Mouse (Mus musculus) hindbrain, embryonic 15.5 days (tissue): ENCODE measurements around the gene Pde11a. TPM values are rescaled to one million over a fixed set of nuclear protein-coding genes. Genes with fewer than 3 reads are reported as not detected.

ENCODE experiments used
- ATAC-seq: fragments of 200-750 bp; cut with Nextera tagmentation; 2 replicates; pipeline ENCODE4 v1.8.0; 2017; ENCODE audit warnings: low read depth, moderate number of reproducible peaks, moderate TSS enrichment; ENCODE audit not compliant: low FRiP score
- H3K27ac ChIP-seq: fragments of 300-500 bp; sonication (generic); replicated peaks from 2 replicates; pipeline ENCODE4 v1.5.1; 2015; ENCODE audit warnings: mild to moderate bottlenecking, inconsistent platforms
- H3K27me3 ChIP-seq: fragments of 300-500 bp; sonication (generic); 2 replicates; pipeline ENCODE4 v1.6.1; 2015; ENCODE audit warnings: control low read depth, inconsistent platforms
- H3K36me3 ChIP-seq: fragments of 300-500 bp; sonication (generic); 2 replicates; pipeline ENCODE4 v1.6.1; 2015; ENCODE audit warnings: control low read depth, inconsistent platforms
- H3K4me1 ChIP-seq: fragments of 300-500 bp; sonication (generic); replicated peaks from 2 replicates; pipeline ENCODE4 v1.6.1; 2015; ENCODE audit warnings: control low read depth, inconsistent platforms
- H3K4me2 ChIP-seq: fragments of 300-500 bp; sonication (generic); 2 replicates; pipeline ENCODE4 v1.6.1; 2015; ENCODE audit warnings: moderate library complexity, mild to moderate bottlenecking, inconsistent platforms
- H3K4me3 ChIP-seq: fragments of 300-500 bp; sonication (generic); 2 replicates; pipeline ENCODE4 v1.5.1; 2015; ENCODE audit warnings: mild to moderate bottlenecking, inconsistent platforms
- H3K9ac ChIP-seq: fragments of 300-500 bp; sonication (generic); 2 replicates; pipeline ENCODE4 v1.6.1; 2015; ENCODE audit warnings: inconsistent platforms
- H3K9me3 ChIP-seq: fragments of 300-500 bp; sonication (generic); 2 replicates; pipeline ENCODE4 v1.6.1; 2016; ENCODE audit warnings: control low read depth, inconsistent platforms
- WGBS: fragments of 180-500 bp; shearing (Covaris S2); methylation state at CpG from one replicate; pipeline ENCODE4 v1.1.7; 2015; 5-methylcytosine and 5-hydroxymethylcytosine counted together
- polyA plus RNA-seq: library from polyadenylated mRNA; unstranded; fragments of >200 nt; fragmentation: Nextera tagmentation; extraction: Ambion mirVana; gene quantifications from 2 replicates; pipeline ENCODE4 v1.2.1, GENCODE M21; 2015

Gene Pde11a
- polyA plus RNA-seq, 1 experiment from 2014 or later: 1.6 TPM

DNA sequence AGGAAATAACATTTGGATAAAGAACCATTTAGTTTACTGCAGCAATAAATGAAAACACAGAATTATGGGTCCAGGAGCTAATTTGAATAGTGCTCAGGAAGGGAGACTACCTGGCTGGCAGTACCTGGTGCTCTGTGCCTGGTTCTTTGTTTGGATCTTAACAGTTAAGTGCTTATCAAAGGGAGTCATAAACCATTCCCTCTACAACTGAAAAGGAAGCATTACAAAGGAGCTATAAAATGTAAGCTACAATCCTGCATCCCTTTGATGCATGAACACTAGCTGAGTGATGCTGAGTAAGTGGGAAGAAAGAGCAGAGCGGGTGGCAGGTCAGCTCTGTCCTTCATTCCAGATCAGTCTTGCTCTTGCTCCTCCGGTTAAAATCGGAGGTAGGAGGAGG lies 258.0 kb downstream of the Pde11a start:
- Histone ChIP-seq H3K36me3 (no peaks in the 10 kb centered on the region), H3K4me2 (no peak overlapping the region), H3K9ac (no peak overlapping the region), H3K27ac (no peak overlapping the region), H3K9me3 (no peaks in the 10 kb centered on the region), H3K4me1 (no peaks in the 10 kb centered on the region), H3K27me3 (no peaks in the 10 kb centered on the region), H3K4me3 (no peak overlapping the region)
- ATAC-seq: no peak
- WGBS: 61% methylated on average over 3 of the region's 3 CpGs

DNA sequence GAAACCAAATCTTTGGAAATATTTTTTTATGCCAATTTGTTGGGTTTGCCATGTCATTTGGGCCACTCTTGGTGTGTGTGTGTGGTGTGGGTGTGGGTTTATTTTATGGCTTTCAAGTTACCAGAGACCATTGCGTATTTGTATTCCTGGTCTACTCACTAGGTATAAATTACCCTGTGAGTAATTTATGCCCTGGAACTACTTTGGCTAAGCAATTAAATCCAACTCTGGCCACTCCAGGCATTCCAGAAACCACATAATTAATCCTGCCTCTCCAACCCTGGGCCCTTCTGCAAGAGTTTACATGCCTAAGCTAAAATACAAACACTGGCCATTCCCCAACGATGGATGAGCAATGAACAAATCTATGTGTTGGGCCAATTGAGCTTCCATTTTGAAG lies 261.7 kb downstream of the Pde11a start:
- H3K4me3 ChIP-seq: no peak overlapping the region
- no peak for ATAC-seq
- no peaks in the 10 kb centered on the region for H3K4me1 ChIP-seq
- no peaks in the 10 kb centered on the region for H3K27me3 ChIP-seq
- H3K9me3 ChIP-seq: no peaks in the 10 kb centered on the region
- no peak overlapping the region for H3K27ac ChIP-seq
- no peaks in the 10 kb centered on the region for H3K36me3 ChIP-seq
- WGBS: 87% methylated on average over 2 of the region's 2 CpGs
- H3K9ac ChIP-seq: no peak overlapping the region
- H3K4me2 ChIP-seq: no peak overlapping the region

DNA sequence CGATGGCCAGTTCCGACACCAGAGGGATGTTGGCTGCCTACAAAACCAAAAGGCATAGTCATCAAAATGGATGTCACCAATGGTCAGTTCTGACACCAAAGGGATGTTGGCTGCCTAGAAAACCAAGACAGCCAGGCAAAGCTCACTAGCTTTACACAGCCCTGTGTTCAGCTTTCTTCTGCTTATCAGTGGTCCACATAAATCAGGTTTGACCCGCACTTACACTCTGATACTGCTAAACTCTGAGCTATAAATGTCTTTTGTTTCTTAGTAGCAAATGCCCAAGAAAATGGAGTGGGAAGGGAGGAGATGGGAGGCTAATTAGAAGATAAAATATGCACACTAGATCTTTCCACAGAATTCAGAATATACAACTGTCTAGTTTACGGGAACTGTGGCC lies 262.5 kb downstream of the Pde11a start:
- ATAC-seq: no peak
- H3K9me3 ChIP-seq: no peaks in the 10 kb centered on the region
- no peak overlapping the region for H3K9ac ChIP-seq
- H3K4me3 ChIP-seq: no peak overlapping the region
- no peak overlapping the region for H3K27ac ChIP-seq
- no peaks in the 10 kb centered on the region for H3K36me3 ChIP-seq
- no peak overlapping the region for H3K4me2 ChIP-seq
- H3K27me3 ChIP-seq: no peaks in the 10 kb centered on the region
- 91% methylated on average over 4 of the region's 4 CpGs for WGBS
- H3K4me1 ChIP-seq: no peaks in the 10 kb centered on the region

DNA sequence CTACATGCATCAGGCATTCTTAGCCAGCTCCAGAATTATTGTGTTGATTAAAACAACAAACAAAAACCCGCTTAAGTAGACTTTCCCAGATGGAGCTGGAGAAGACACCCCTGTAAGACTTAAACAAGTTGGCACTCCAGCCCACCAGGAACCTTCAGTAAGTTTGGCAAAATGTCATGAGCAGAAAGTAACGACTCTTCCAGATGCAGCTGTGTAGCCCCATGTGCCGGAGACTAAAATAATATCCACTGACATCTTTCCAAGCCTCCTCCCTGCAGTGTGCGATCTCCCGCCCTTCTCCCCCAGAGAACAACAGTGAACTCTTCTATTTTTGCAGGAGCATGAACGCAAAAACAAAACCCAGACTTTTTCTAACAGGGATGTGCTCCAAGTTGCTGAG lies 265.5 kb downstream of the Pde11a start:
- no peaks in the 10 kb centered on the region for H3K36me3 ChIP-seq
- H3K4me3 ChIP-seq: no peak overlapping the region
- 70% methylated on average over 6 of the region's 6 CpGs for WGBS
- H3K9ac ChIP-seq: no peak overlapping the region
- H3K27me3 ChIP-seq: no peaks in the 10 kb centered on the region
- peaks cover 23% of the 10 kb centered on the region for H3K4me1 ChIP-seq
- no peak for ATAC-seq
- no peak overlapping the region for H3K4me2 ChIP-seq
- no peaks in the 10 kb centered on the region for H3K9me3 ChIP-seq
- no peak overlapping the region for H3K27ac ChIP-seq

DNA sequence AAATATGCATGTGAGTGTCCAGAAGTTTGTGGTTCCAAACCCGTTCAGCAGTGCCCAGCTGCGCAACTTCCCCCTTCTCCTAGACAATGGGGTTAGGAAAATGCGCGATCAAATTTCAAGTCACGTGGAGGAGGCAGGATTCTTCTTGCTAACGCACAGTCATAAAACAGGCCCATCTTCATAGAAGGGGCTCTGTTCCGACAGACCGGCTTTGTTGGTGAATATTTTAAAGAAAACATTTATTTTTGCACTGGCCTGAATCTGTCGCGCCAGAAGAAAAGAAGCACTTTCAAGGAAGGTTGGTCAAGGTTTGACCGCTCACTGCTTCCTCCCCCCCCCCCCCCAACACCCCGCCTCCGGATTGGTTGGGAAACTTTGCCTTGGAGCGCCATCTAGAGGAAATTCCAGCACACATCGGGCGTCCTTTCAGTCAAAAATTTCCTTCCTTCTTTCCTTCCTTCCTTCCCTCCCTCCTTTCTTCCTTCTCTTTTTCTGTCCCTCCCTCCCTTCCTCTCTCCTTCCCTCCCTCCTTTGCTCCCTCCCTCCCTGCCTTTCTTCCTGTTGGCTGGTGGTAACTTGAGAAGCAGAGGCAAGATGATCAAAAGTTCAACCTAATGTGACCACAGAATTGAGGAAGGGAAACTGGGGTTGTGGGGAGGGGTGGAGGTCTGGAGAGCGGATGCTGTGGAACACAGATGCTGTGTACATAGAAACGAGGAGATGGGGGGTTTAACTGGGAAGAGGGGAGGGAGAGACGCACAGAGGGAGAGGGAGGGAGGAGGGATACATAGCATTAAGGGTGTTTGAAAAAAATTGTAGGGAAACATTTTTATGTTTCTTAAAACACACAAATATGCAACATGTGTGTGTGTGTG lies 267.9 kb downstream of the Pde11a start:
- peak; percentile 91 for ATAC-seq
- Histone ChIP-seq H3K27ac (peak overlapping the region; percentile 75), H3K9ac (peak overlapping the region; percentile 32)

DNA sequence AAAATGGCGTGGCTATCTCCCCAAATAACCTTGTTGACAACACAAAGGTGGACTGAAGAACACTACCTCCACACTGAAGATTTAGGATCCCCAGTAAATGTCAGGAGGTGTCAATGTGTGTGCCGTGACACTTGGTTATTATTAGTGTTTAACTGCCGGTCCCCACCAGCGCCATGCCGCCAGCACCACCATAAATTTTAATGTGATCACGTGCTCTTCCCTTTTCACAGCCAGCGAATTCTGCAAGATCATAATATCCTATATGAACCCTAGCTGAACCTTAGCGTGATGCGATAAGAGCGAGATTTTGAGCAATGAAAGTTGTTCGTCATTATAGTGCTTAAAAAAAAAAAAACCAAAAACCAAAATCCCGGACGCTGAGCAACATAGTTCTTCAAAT lies 269.3 kb downstream of the Pde11a start:
- Histone ChIP-seq H3K27me3 (no peaks in the 10 kb centered on the region), H3K4me1 (peaks cover 24% of the 10 kb centered on the region), H3K4me3 (no peak overlapping the region), H3K9me3 (no peaks in the 10 kb centered on the region), H3K27ac (peak overlapping the region; percentile 75), H3K36me3 (no peaks in the 10 kb centered on the region), H3K4me2 (peak overlapping the region; percentile 57), H3K9ac (peak overlapping the region; percentile 19; the same call in 1 of the 2 replicates)
- no peak for ATAC-seq
- WGBS: 53% methylated on average over 13 of the region's 13 CpGs

More for the DNA sequence above, 267.9 kb downstream of the Pde11a start:
- Histone ChIP-seq H3K9me3 (no peaks in the 10 kb centered on the region), H3K4me2 (peak overlapping the region; percentile 57), H3K36me3 (no peaks in the 10 kb centered on the region), H3K4me1 (peaks cover 24% of the 10 kb centered on the region), H3K4me3 (peak overlapping the region; percentile 40), H3K27me3 (no peaks in the 10 kb centered on the region)
- WGBS: 4% methylated on average over 19 of the region's 19 CpGs

DNA sequence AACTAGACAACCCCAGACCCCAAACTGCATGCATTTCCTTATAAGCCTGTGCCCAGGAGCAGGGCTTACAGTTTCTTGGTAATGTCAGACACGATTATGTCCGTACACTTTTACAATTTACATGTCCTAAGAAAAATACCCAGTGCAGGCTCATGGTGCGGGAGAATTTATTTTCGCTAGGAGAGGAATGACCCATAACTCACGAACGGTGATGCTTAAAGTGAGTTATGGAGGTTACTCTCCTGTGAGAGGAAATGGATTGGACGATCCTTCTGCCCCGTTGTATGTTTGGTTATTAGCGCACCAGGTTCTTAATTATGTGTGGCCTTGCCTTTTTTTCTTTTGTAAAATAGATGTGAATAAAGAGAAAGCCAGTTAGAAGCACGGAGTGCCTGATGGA lies 270.4 kb downstream of the Pde11a start:
- H3K36me3 ChIP-seq: no peaks in the 10 kb centered on the region
- H3K4me3 ChIP-seq: no peak overlapping the region
- peaks cover 24% of the 10 kb centered on the region for H3K4me1 ChIP-seq
- no peaks in the 10 kb centered on the region for H3K9me3 ChIP-seq
- 0 out of 2 replicates have a peak overlapping the region, but pooled peaks have one; percentile 32 for H3K27ac ChIP-seq
- no peak overlapping the region for H3K4me2 ChIP-seq
- 69% methylated on average over 10 of the region's 10 CpGs for WGBS
- no peak overlapping the region for H3K9ac ChIP-seq
- H3K27me3 ChIP-seq: no peaks in the 10 kb centered on the region
- ATAC-seq: no peak

DNA sequence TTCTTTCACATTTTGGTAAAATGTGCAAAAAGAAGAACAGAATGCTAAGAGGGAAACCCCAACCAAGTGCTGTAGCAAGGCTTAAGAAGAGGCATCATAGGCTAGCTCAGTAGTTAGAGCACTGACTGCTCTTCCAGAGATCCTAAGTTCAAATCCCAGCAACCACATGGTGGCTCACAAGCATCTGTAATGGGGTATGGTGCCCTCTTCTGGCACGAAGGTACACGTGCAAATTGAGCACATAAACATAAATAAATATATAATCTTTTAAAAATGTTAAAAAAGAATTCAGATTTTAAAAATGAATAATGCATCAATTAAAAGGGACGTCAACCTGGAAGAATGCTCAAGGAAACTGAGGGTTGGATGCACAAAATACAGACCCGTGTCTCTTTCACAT lies 271.4 kb downstream of the Pde11a start:
- H3K4me3 ChIP-seq: no peak overlapping the region
- no peaks in the 10 kb centered on the region for H3K27me3 ChIP-seq
- peaks cover 24% of the 10 kb centered on the region for H3K4me1 ChIP-seq
- H3K27ac ChIP-seq: no peak overlapping the region
- H3K9me3 ChIP-seq: no peaks in the 10 kb centered on the region
- ATAC-seq: no peak
- H3K4me2 ChIP-seq: no peak overlapping the region
- H3K9ac ChIP-seq: no peak overlapping the region
- WGBS: 59% methylated on average over 4 of the region's 4 CpGs
- H3K36me3 ChIP-seq: no peaks in the 10 kb centered on the region

DNA sequence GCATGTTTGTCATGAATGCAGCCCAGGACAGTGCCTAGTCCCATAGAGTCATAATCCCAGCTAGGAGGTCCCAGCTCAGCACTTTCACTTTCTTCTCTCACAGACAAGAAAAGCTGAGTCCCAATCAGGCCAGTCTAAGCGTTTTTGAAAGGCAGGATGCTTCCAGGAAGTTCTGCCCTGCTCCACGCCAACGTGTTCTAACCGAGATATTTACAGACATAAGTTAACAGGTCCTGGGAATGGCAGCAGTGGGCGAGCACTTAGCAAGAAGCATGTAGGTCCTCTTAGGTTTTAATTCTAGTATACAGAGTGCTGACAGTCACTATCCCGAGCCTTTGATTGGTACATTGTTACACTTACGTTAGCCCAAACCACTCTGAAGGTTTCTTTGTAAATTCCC lies 273.3 kb downstream of the Pde11a start:
- H3K4me1 ChIP-seq: peaks cover 23% of the 10 kb centered on the region
- no peak for ATAC-seq
- no peaks in the 10 kb centered on the region for H3K9me3 ChIP-seq
- H3K36me3 ChIP-seq: no peaks in the 10 kb centered on the region
- H3K9ac ChIP-seq: no peak overlapping the region
- H3K4me2 ChIP-seq: no peak overlapping the region
- H3K27ac ChIP-seq: no peak overlapping the region
- H3K27me3 ChIP-seq: no peaks in the 10 kb centered on the region
- WGBS: 71% methylated on average over 7 of the region's 7 CpGs
- H3K4me3 ChIP-seq: no peak overlapping the region

DNA sequence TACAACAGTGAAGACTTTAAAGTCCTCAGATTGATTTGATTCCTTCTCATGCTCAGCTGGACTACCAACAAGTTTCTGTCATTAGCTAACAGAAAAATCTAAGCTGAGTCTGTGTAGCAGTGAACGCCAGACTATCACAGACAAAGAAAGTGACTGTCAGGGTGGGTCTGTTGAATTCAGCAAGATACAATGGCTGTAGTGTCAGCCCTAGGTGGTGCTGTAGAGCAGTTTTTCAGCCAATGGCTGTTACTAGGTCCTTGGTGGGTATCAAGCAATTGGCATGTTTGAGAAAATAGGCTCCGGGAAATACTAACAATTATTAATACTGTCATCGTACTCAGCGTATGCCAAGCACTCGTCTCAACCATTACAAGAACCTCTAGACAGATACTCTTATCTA lies 274.5 kb downstream of the Pde11a start:
- H3K36me3 ChIP-seq: no peaks in the 10 kb centered on the region
- 64% methylated on average over 5 of the region's 5 CpGs for WGBS
- H3K4me3 ChIP-seq: no peak overlapping the region
- H3K27ac ChIP-seq: no peak overlapping the region
- H3K9me3 ChIP-seq: no peaks in the 10 kb centered on the region
- no peak overlapping the region for H3K4me2 ChIP-seq
- H3K27me3 ChIP-seq: no peaks in the 10 kb centered on the region
- H3K9ac ChIP-seq: no peak overlapping the region
- ATAC-seq: 0 out of 2 replicates have a peak, but pooled peaks have one; percentile 30
- peaks cover 17% of the 10 kb centered on the region for H3K4me1 ChIP-seq

DNA sequence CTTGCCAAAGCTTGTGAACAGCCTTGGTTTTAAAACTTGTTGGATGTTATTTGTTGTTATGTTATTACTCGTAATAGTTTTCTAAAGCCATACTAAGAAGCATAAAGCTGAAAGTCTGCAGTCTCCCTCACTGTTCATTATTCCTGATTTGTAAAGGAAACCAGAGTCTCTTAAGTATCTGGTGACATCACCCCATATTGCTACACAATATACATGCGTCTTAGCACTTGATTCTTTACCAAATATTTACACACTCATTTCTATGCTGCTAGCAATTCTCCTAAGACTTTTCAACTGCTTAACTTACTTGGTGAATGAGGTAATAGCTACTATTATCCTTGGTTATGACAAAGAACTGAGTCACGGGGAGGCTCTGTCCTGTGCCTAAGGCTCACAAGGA lies 278.4 kb downstream of the Pde11a start:
- H3K4me2 ChIP-seq: no peak overlapping the region
- H3K27me3 ChIP-seq: no peaks in the 10 kb centered on the region
- H3K9me3 ChIP-seq: no peaks in the 10 kb centered on the region
- H3K9ac ChIP-seq: no peak overlapping the region
- peaks cover 5% of the 10 kb centered on the region; the same call in 1 of the 2 replicates for H3K4me1 ChIP-seq
- no peak for ATAC-seq
- no peak overlapping the region for H3K4me3 ChIP-seq
- no peak overlapping the region for H3K27ac ChIP-seq
- WGBS: 91% methylated on average over 3 of the region's 3 CpGs
- no peaks in the 10 kb centered on the region for H3K36me3 ChIP-seq

DNA sequence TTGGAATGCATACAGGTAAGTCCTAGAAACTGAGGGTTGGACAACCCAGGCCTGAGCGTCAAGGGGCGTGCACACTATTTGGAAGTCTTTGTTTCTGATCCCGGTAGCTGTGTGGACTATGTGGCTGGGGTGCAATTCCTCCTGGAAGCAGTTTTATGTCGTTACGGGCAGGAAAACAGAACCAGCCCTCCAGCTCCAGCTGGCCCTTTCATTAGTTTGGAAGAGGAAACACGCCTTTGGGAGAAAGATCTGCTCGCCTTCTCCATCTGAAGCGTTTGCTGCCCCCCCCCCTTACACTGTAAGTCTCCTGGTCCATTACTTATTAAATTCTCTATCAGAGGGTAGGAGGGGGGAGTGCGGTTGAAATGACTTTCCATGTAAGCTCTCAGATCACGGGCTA lies 279.0 kb downstream of the Pde11a start:
- Histone ChIP-seq H3K36me3 (no peaks in the 10 kb centered on the region), H3K4me1 (peaks cover 5% of the 10 kb centered on the region; the same call in 1 of the 2 replicates), H3K4me2 (no peak overlapping the region), H3K27me3 (no peaks in the 10 kb centered on the region), H3K4me3 (no peak overlapping the region), H3K27ac (no peak overlapping the region), H3K9ac (no peak overlapping the region), H3K9me3 (no peaks in the 10 kb centered on the region)
- 61% methylated on average over 10 of the region's 10 CpGs for WGBS
- ATAC-seq: no peak
